ENCODE assay signal across 8 mouse cellular contexts in the genomic region with DNA sequence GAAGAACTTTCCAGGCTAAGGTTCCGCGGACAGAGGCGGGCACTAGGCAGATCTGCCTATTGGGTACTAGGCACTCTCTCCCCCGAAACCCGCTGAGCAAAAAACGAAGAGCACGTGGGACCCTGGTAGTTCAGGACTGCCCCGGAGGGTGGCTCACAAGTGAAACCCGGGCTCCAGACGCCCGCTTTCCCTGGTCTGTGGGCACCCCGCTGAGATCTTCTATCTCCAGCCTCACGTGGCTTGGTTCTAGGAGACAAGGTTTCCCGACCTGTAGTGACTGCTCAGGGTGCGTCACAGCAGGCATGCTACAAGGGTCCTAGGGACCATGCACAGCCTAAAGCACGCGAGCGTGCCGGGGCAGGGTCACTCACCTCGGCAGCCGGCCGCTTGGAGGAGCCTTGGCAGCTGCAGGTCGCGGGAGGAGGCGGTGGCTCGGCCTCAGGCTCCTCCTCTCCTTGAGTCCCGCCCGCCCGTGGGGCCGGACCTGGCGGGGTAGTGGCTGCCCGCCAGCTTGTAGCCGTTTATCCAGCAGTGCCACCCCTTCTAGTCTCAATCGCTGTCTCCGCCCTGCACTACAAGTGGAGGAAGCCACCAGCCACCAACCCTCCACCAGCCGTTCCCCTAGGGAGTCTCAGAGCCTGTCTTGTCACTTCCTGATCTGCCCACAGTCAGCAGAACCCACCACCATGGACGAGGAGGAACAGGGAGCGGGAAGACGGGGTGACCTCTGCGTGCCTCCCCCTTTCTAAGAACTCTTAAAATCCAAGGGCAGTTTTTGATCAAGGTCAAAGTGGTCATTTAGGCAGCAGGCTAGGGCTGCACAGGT. TPM values are rescaled to one million over a fixed set of nuclear protein-coding genes. Genes with fewer than 3 reads are reported as not detected.
DNase-seq lines count a peak whose midpoint lies in the region; ATAC-seq and TF ChIP-seq lines count a peak whose summit lies in the region.

No protein-coding gene starts in this region.

- DNase-seq in heart, postnatal 10 days = peak; percentile 90 to 94
- DNase-seq in large intestine, adult 2 months (ENCODE audit: low read depth, low spot score) = peak; percentile 73
- peak; percentile 17 for DNase-seq in telencephalon, adult 2 months (ENCODE audit: low read depth, low spot score)

- intact Hi-C loops in heart, postnatal 10 days (cut with DNase I) = loop anchor here (2.0 kb wide), 1 partner anchor 16 kb away; no protein-coding TSS in a partner anchor

- no peaks in the 10 kb centered on the region for H3K9me3 ChIP-seq in E14TG2a.4 (ENCODE audit: low read length)
- no peaks in the 10 kb centered on the region for H3K9me3 ChIP-seq in forebrain, embryonic 13.5 days (replicated peaks)
- H3K9me3 ChIP-seq in liver, embryonic 16.5 days (replicated peaks; ENCODE audit: control insufficient read depth, low read length) = no peaks in the 10 kb centered on the region
- H3K9me3 ChIP-seq in neural tube, embryonic 12.5 days = no peaks in the 10 kb centered on the region

- 2% methylated on average over 40 of the region's 40 CpGs for whole genome bisulfite sequencing in forebrain, embryonic 13.5 days
- under 1% methylated on average over 40 of the region's 40 CpGs for WGBS in large intestine, adult 2 months
- under 1% methylated on average over 40 of the region's 40 CpGs for WGBS in liver, embryonic 16.5 days (ENCODE audit: insufficient replicate concordance)
- 1% methylated on average over 40 of the region's 40 CpGs for WGBS in neural tube, embryonic 12.5 days

- H3K4me3 ChIP-seq in E14TG2a.4 (replicated peaks; ENCODE audit: low read length) = peak overlapping the region; percentile 77
- H3K4me3 ChIP-seq in forebrain, embryonic 13.5 days = peak overlapping the region; percentile 49
- H3K4me3 ChIP-seq in liver, embryonic 16.5 days (ENCODE audit: low read depth, low read length) = peak overlapping the region; percentile 84
- H3K4me3 ChIP-seq in neural tube, embryonic 12.5 days = peak overlapping the region; percentile 45

- H3K9ac ChIP-seq in forebrain, embryonic 13.5 days = peak overlapping the region; percentile 61
- H3K9ac ChIP-seq in liver, embryonic 16.5 days (ENCODE audit: low read depth, low read length) = peak overlapping the region; percentile 88
- H3K9ac ChIP-seq in neural tube, embryonic 12.5 days = peak overlapping the region; percentile 51

- no peak overlapping the region for H3K27ac ChIP-seq in forebrain, embryonic 13.5 days
- H3K27ac ChIP-seq in liver, embryonic 16.5 days (ENCODE audit: low read length) = peak overlapping the region; percentile 91
- H3K27ac ChIP-seq in neural tube, embryonic 12.5 days = no peak overlapping the region

- peaks cover 67% of the 10 kb centered on the region for H3K4me1 ChIP-seq in E14TG2a.4 (replicated peaks; ENCODE audit: low read depth, low read length)
- H3K4me1 ChIP-seq in forebrain, embryonic 13.5 days = peaks cover 11% of the 10 kb centered on the region
- H3K4me1 ChIP-seq in liver, embryonic 16.5 days (ENCODE audit: control insufficient read depth, low read depth, low read length) = peaks cover 89% of the 10 kb centered on the region
- H3K4me1 ChIP-seq in neural tube, embryonic 12.5 days = peaks cover 11% of the 10 kb centered on the region

- no peak for TF ChIP-seq CTCF in E14TG2a.4 (conservative IDR thresholded peaks at IDR 0.05; ENCODE audit: low read length)

- no peaks in the 10 kb centered on the region for H3K36me3 ChIP-seq in E14TG2a.4 (ENCODE audit: insufficient read depth, low read length)
- H3K36me3 ChIP-seq in forebrain, embryonic 13.5 days (ENCODE audit: poor library complexity, severe bottlenecking) = no peaks in the 10 kb centered on the region
- H3K36me3 ChIP-seq in liver, embryonic 16.5 days (ENCODE audit: control insufficient read depth, insufficient read depth) = no peaks in the 10 kb centered on the region
- no peaks in the 10 kb centered on the region for H3K36me3 ChIP-seq in neural tube, embryonic 12.5 days

- peak overlapping the region; percentile 96 for H3K4me2 ChIP-seq in forebrain, embryonic 13.5 days
- H3K4me2 ChIP-seq in liver, embryonic 16.5 days (ENCODE audit: low read depth, low read length) = peak overlapping the region; percentile 89
- peak overlapping the region; percentile 97 for H3K4me2 ChIP-seq in neural tube, embryonic 12.5 days (replicated peaks)

- H3K27me3 ChIP-seq in E14TG2a.4 (ENCODE audit: insufficient read depth, low read length) = peaks cover 32% of the 10 kb centered on the region
- H3K27me3 ChIP-seq in forebrain, embryonic 13.5 days = peaks cover 21% of the 10 kb centered on the region
- H3K27me3 ChIP-seq in liver, embryonic 16.5 days (ENCODE audit: control insufficient read depth, insufficient read depth, low read depth, low read length) = no peaks in the 10 kb centered on the region
- H3K27me3 ChIP-seq in neural tube, embryonic 12.5 days (replicated peaks) = peaks cover 13% of the 10 kb centered on the region

- ATAC-seq in cerebellum, adult (ENCODE audit: insufficient number of reproducible peaks, low FRiP score, low TSS enrichment) = peak; percentile 16; the same call in 1 of the 2 replicates
- peak; percentile 89 for ATAC-seq in forebrain, embryonic 13.5 days
- peak; percentile 95 for ATAC-seq in liver, embryonic 16.5 days (ENCODE audit: low read depth)
- peak; percentile 82 for ATAC-seq in neural tube, embryonic 12.5 days (ENCODE audit: low FRiP score, low read depth)

RNA-seq across cellular contexts. Expression of a gene that starts 7.4 kb away (rescaled TPM):
- polyA plus RNA-seq in forebrain, embryonic 13.5 days (2015; fragmentation: Nextera tagmentation; extraction: Ambion mirVana) = 1.3 TPM in 2 replicates
- total RNA-seq in heart, postnatal 10 days (2021) = 10 to 100 TPM; 26.9 to 32.1 TPM
- 16.2 and 21.0 TPM in 2 replicates for polyA plus RNA-seq in large intestine, adult 2 months (2012; rRNA removed)
- polyA plus RNA-seq in liver, embryonic 16.5 days (2015; fragmentation: Nextera tagmentation; extraction: Ambion mirVana) = 38.4 and 42.6 TPM in 2 replicates
- polyA plus RNA-seq in neural tube, embryonic 12.5 days (2016; fragmentation: Nextera tagmentation; extraction: Ambion mirVana) = 1.4 and 2.3 TPM in 2 replicates

Comparison
In these comparisons a context has a peak if more than half of its experiments do, and no peak if none do; other contexts are left out.
1. ATAC-seq: peak in every context shown above with its lines; median percentile 95 in liver, embryonic 16.5 days; 89 in forebrain, embryonic 13.5 days; 82 in neural tube, embryonic 12.5 days; 16 in cerebellum, adult.
2. DNase-seq: peak in every context shown above with its lines; median percentile 92 in heart, postnatal 10 days; 73 in large intestine, adult 2 months; 17 in telencephalon, adult 2 months.